Mouse (Mus musculus) bone marrow, adult 2 months (tissue): ENCODE data around the gene Krtap31-2. TPM values are rescaled to one million over a fixed set of nuclear protein-coding genes. Genes with fewer than 3 reads are reported as not detected.

Source experiments
- H3K27ac ChIP-seq: fragments of 200-500 bp; 2 replicates; pipeline ENCODE4 v1.5.1; 2012; ENCODE audit warnings: low read depth, mild to moderate bottlenecking, control low read depth, inconsistent platforms, low read length; ENCODE audit not compliant: control insufficient read depth, poor library complexity, insufficient read depth
- H3K4me1 ChIP-seq: fragments of 200-500 bp; 2 replicates; pipeline ENCODE4 v1.6.1; 2011; ENCODE audit warnings: low read length; ENCODE audit not compliant: control insufficient read depth, insufficient read depth
- H3K4me3 ChIP-seq: fragments of 200-500 bp; replicated peaks from 2 replicates; pipeline ENCODE3; 2011; ENCODE audit warnings: mild to moderate bottlenecking, low read depth, low read length, control low read depth; ENCODE audit not compliant: control insufficient read depth
- CTCF ChIP-seq: fragments of 200-500 bp; IDR thresholded peaks from 2 replicates; pipeline ENCODE4 v1.5.1; 2011; ENCODE audit warnings: low read length, control low read depth; ENCODE audit not compliant: control insufficient read depth, insufficient read depth
- POLR2A ChIP-seq: fragments of 200-500 bp; IDR thresholded peaks from 2 replicates; pipeline ENCODE4 v1.6.1; 2011; ENCODE audit warnings: low read depth, mild to moderate bottlenecking, control low read depth, low read length, borderline replicate concordance; ENCODE audit not compliant: control insufficient read depth
- WGBS: fragments of 180-500 bp; shearing (Covaris S2); methylation state at CpG from one replicate; pipeline ENCODE4 v1.1.7; 2018; 5-methylcytosine and 5-hydroxymethylcytosine counted together
- polyA plus RNA-seq: library from polyadenylated mRNA; stranded (reverse); fragments of >200 nt; gene quantifications from 2 replicates; pipeline ENCODE4 v1.2.4, GENCODE M21; 2011; ENCODE audit warnings: low replicate concordance; ENCODE audit not compliant: missing spikeins, insufficient read depth, insufficient read length

Krtap31-2 gene
- polyA plus RNA-seq, 1 experiment = not detected

DNA sequence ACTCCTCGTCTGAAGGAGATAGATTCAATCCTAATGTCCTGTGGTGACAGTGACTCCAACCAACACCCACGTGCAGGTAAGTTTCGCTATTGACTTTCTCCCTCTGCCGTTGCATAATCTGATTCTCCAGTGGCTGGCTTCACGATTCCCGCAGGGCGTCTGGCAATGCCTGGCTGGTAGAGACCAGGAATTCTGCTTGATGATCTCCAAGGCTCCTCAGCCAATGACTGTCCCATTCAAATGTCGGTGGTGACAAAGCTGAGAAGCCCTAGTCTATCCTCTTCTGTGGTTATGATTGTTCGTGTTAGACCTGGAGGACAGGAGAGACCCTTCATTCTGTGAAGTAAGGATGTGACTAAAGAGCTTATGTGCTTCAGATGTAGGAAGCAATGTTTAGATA lies 46.6 kb downstream of the Krtap31-2 start:
- H3K27ac ChIP-seq = no peak overlapping the region
- no peaks in the 10 kb centered on the region for H3K4me1 ChIP-seq
- TF ChIP-seq CTCF (no peak), POLR2A (no peak)
- no peak overlapping the region for H3K4me3 ChIP-seq
- 80% methylated on average over 9 of the region's 9 CpGs for WGBS

GRCm38 (mm10) chr11:99983442-99983841 lies 47.4 kb downstream of the Krtap31-2 start:
- H3K4me1 ChIP-seq = no peaks in the 10 kb centered on the region
- H3K27ac ChIP-seq = no peak overlapping the region
- H3K4me3 ChIP-seq = no peak overlapping the region
- no peak for TF ChIP-seq POLR2A
- no peak for TF ChIP-seq CTCF
- 79% methylated on average over 1 of the region's 1 CpGs for WGBS

GRCm38 (mm10) chr11:99985291-99986092 lies 49.4 kb downstream of the Krtap31-2 start:
- H3K4me1 ChIP-seq = no peaks in the 10 kb centered on the region
- H3K4me3 ChIP-seq = no peak overlapping the region
- H3K27ac ChIP-seq = no peak overlapping the region
- 80% methylated on average over 20 of the region's 20 CpGs for WGBS
- TF ChIP-seq POLR2A = no peak
- no peak for TF ChIP-seq CTCF

DNA sequence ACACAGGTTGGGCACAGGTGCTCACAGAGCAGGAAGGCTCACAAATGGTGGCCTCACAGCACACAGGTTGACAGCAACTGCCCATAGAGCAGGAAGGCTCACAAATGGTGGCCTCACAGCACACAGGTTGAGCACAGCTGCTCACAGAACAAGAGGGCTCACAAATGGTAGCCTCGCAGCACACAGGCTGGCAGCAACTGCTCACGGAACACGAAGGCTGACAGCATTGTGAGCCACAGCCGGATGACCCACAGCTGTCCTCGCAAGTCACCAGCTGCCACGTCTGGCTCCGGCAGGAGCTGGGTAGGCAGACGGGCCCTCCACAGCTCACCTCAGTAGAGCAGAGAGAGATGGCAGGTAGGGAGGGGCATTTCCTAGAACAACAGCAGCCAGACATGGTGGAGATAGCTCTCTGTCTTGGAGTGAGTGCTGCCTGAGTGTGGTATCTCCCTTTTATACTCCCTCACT lies 50.1 kb downstream of the Krtap31-2 start, which contains the start of gene Krtap16-1:
Gene Krtap16-1, minus strand, starts transcription at position 418 of the 468 bp plus-strand sequence.
- no peak within 1 kb of the TSS for H3K4me3 ChIP-seq
- H3K4me1 ChIP-seq = no peaks in the 10 kb centered on the region; the same call in 1 of the 2 replicates
- no peak within 1 kb of the TSS for H3K27ac ChIP-seq
- WGBS = 80% methylated on average over 8 of the region's 8 CpGs
- TF ChIP-seq POLR2A = no peak
- no peak for TF ChIP-seq CTCF

Other genes starting within 250 kb of the Krtap31-2 start
- not detected in 2 replicates for gene Gm14190, start 245.6 kb upstream of the Krtap31-2 start, polyA plus RNA-seq
- not detected in 2 replicates for gene Gm14180, start 202.0 kb upstream of the Krtap31-2 start, polyA plus RNA-seq
- not detected in 2 replicates for gene Gm11595, start 163.4 kb upstream of the Krtap31-2 start, polyA plus RNA-seq
- gene Krtap4-8, start 155.6 kb upstream of the Krtap31-2 start, polyA plus RNA-seq = not detected in 2 replicates
- gene Krtap4-9, start 151.1 kb upstream of the Krtap31-2 start, polyA plus RNA-seq = not detected in 2 replicates
- not detected in 2 replicates for gene Gm11596, start 142.8 kb upstream of the Krtap31-2 start, polyA plus RNA-seq
- gene Gm11569, start 137.4 kb upstream of the Krtap31-2 start, polyA plus RNA-seq = not detected in 2 replicates
- not detected in 2 replicates for gene Gm11554, start 131.8 kb upstream of the Krtap31-2 start, polyA plus RNA-seq
- gene Krtap4-13, start 126.4 kb upstream of the Krtap31-2 start, polyA plus RNA-seq = not detected in 2 replicates
- gene Gm11564, start 120.6 kb upstream of the Krtap31-2 start, polyA plus RNA-seq = not detected in 2 replicates
- gene 2300003K06Rik, start 98.2 kb upstream of the Krtap31-2 start, polyA plus RNA-seq = not detected in 2 replicates
- gene Krtap4-16, start 84.7 kb upstream of the Krtap31-2 start, polyA plus RNA-seq = not detected in 2 replicates
- gene Gm11568, start 78.4 kb upstream of the Krtap31-2 start, polyA plus RNA-seq = not detected in 2 replicates
- gene Gm11559, start 71.8 kb upstream of the Krtap31-2 start, polyA plus RNA-seq = not detected in 2 replicates
- gene Krtap9-1, start 62.9 kb upstream of the Krtap31-2 start, polyA plus RNA-seq = not detected in 2 replicates
- gene Gm11567, start 57.1 kb upstream of the Krtap31-2 start, polyA plus RNA-seq = not detected in 2 replicates
- gene Krtap31-1, start 28.4 kb upstream of the Krtap31-2 start, polyA plus RNA-seq = not detected in 2 replicates
- gene Gm11565, start 21.5 kb upstream of the Krtap31-2 start, polyA plus RNA-seq = not detected in 2 replicates
- not detected in 2 replicates for gene Krtap9-5, start 12.2 kb downstream of the Krtap31-2 start, polyA plus RNA-seq
- not detected in 2 replicates for gene Krtap29-1, start 42.8 kb downstream of the Krtap31-2 start, polyA plus RNA-seq
- not detected in 2 replicates for gene Krtap16-1, start 50.3 kb downstream of the Krtap31-2 start, polyA plus RNA-seq
- not detected in 2 replicates for gene Krtap17-1, start 57.7 kb downstream of the Krtap31-2 start, polyA plus RNA-seq
- not detected in 2 replicates for gene Krt33a, start 79.9 kb downstream of the Krtap31-2 start, polyA plus RNA-seq
- not detected in 2 replicates for gene Krt33b, start 93.6 kb downstream of the Krtap31-2 start, polyA plus RNA-seq
- not detected in 2 replicates for gene Krt34, start 105.3 kb downstream of the Krtap31-2 start, polyA plus RNA-seq
- gene Krt31, start 114.3 kb downstream of the Krtap31-2 start, polyA plus RNA-seq = not detected in 2 replicates
- gene Krt32, start 151.9 kb downstream of the Krtap31-2 start, polyA plus RNA-seq = not detected in 2 replicates
- gene Krt35, start 159.9 kb downstream of the Krtap31-2 start, polyA plus RNA-seq = not detected in 2 replicates
- gene Krt36, start 169.3 kb downstream of the Krtap31-2 start, polyA plus RNA-seq = not detected in 2 replicates
- gene Krt13, start 185.3 kb downstream of the Krtap31-2 start, polyA plus RNA-seq = 4.1 TPM in 1 of 2 replicates, not detected in the other
- not detected in 2 replicates for gene Krt15, start 199.6 kb downstream of the Krtap31-2 start, polyA plus RNA-seq
- gene Krt19, start 212.4 kb downstream of the Krtap31-2 start, polyA plus RNA-seq = not detected in 2 replicates